Mouse (Mus musculus): Measurements from ENCODE around the gene Cfap54. TPM values are rescaled to one million over a fixed set of nuclear protein-coding genes. Genes with fewer than 3 reads are reported as not detected.

The Cfap54 gene
- 10 to 100 TPM; 17.3 to 18.9 TPM for total RNA-seq (2021)

DNA sequence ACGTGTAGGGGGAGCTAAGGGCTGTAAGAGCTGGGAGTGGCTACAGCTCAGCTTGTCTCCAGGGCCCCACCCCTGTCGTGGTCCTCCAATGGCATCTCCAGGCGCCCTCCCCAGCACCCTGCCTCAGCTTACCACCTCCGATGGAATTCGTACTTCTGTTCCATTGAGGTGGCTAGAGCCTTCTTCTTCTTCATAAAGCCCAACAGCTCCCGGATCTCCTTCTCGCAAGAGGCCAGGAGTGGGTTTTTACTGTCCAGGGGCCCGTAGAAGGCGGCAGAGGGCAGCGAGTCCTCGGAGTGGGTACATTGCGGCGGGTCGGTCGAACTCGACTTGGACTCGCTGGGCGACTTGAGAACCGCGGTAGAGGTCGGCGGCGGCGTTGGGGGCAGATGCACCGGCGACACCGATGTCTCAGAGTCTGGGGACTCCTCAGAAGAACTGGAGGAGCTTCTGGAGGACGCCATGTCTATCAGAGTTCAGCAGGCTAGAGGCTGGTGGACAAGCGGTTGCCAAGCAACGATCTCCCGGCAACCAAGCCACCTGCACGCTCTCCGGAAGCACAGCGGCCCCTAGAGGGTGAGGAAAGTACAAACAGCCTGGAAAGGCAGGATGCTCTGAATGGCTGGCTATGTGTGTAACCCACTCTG is at the start of gene Cfap54:
Gene Cfap54 (minus strand): TSS at position 486 of the 647 bp plus-strand sequence.
- intact Hi-C loops (cut with DNase I): loop anchor here (2.0 kb wide), 1 partner anchor 80 kb away; the partner anchor contains the start of gene Cdk17
- DNase-seq (ENCODE audit: low spot score in 2 of 2): peak; percentile 92 to 95

DNA sequence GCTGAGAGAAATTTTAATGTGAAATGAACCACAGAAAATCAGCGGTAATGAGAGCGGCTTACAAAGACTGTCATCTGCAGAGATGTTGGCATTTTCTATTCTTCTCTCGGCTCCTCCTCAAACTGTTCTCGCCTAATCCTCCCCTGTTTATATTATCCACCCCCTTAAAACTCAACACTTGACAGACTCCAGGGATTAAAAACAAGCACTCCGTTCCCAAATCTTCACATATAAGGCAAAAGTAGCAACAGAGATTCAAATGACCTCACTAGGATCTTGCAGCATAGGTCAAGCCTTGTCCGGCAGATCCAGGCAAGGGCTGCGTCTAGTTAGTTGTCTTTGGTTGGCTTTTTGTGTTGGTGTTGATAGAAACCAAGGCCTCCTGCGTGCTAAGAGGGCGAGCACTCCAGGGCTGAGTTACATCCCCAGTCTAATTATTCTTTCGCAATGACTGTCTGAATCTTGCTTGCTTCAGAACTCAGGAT is 49.1 kb upstream of the Cfap54 start:
- DNase-seq (ENCODE audit: low spot score in 2 of 2): peak in 1 of 2 experiments; percentile 29
- intact Hi-C loops (cut with DNase I): no loop called here

- DNase-seq (ENCODE audit: low spot score in 2 of 2): no peak
- intact Hi-C loops (cut with DNase I): no loop called here
These were observed 48.6 kb upstream of the Cfap54 start for GRCm38 (mm10) chr10:93129904-93130455.

- intact Hi-C loops (cut with DNase I): no loop called here
- peak in 1 of 2 experiments; percentile 76 for DNase-seq (ENCODE audit: low spot score in 2 of 2)
These were observed 47.9 kb upstream of the Cfap54 start for GRCm38 (mm10) chr10:93129345-93129744.

GRCm38 (mm10) chr10:93128566-93128965 is 47.1 kb upstream of the Cfap54 start:
- intact Hi-C loops (cut with DNase I): no loop called here

GRCm38 (mm10) chr10:93126025-93126424 is 44.6 kb upstream of the Cfap54 start:
- intact Hi-C loops (cut with DNase I): no loop called here

More at GRCm38 (mm10) chr10:93128566-93128965, 47.1 kb upstream of the Cfap54 start:
- no peak for DNase-seq (ENCODE audit: low spot score in 2 of 2)

GRCm38 (mm10) chr10:93123957-93124613 is 42.7 kb upstream of the Cfap54 start:
- DNase-seq (ENCODE audit: low spot score in 2 of 2): peak in 1 of 2 experiments; percentile 63
- intact Hi-C loops (cut with DNase I): loop anchor here (2.0 kb wide), 1 partner anchor 47 kb away; no protein-coding TSS in a partner anchor

More at GRCm38 (mm10) chr10:93126025-93126424, 44.6 kb upstream of the Cfap54 start:
- no peak for DNase-seq (ENCODE audit: low spot score in 2 of 2)

GRCm38 (mm10) chr10:93123310-93123709 is 41.9 kb upstream of the Cfap54 start:
- DNase-seq (ENCODE audit: low spot score in 2 of 2): peak in 1 of 2 experiments; percentile 68
- intact Hi-C loops (cut with DNase I): loop anchor here (2.0 kb wide), 1 partner anchor 47 kb away; no protein-coding TSS in a partner anchor

- intact Hi-C loops (cut with DNase I): loop anchor here (2.0 kb wide), 1 partner anchor 46 kb away; no protein-coding TSS in a partner anchor
- DNase-seq (ENCODE audit: low spot score in 2 of 2): no peak
These were observed 41.2 kb upstream of the Cfap54 start for GRCm38 (mm10) chr10:93122399-93123184.

DNA sequence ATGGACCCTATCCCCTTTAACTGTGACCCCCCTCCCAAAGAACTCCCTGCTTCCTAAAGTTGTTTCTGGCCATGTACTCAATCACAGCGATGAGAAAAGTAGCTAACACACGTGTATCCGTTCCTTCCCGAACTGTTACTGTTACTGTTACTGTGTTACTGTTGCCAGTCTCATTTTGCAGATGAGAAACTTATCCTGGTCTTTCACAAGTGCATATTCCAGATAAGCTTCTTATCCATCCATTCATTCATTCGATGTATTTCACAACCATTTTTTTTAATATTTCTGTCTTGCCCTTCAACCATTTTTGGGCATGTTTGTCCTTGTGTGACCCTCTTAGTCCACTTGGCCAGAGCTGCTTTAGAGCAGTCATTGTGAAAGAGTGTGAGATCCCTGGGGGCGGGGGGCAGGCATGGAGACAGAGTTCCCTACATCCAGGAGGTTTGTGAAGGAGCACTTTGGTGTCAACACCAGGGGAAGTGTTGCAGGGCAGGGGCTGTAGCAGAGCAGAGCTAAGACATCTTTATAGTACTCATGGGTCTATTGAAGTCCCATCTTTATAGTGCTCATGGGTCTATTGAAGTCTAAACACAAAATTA is 39.9 kb upstream of the Cfap54 start:
- no peak for DNase-seq (ENCODE audit: low spot score in 2 of 2)
- intact Hi-C loops (cut with DNase I): no loop called here

DNA sequence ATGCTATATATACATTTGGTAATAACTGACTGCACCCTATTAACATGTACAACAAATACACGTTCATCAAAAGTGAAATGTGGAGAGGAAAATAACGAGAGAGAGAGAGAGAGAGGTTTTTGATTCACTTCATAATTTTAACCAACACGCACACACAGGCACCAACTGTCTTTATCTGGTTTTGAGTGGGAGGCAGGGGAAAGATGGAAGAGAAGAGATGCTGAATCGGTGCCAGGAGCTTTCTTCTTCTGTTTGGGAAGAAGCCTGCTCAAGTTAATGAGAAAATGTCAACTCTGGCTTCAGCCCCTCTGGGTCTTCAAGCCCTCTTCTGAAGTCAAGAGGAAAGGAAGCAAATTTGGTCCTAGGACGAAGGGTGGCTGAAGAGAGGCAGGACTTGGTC is 38.4 kb upstream of the Cfap54 start:
- DNase-seq (ENCODE audit: low spot score in 2 of 2): peak; percentile 61 to 84
- intact Hi-C loops (cut with DNase I): loop anchor here (2.0 kb wide), 1 partner anchor 37 kb away; no protein-coding TSS in a partner anchor

DNA sequence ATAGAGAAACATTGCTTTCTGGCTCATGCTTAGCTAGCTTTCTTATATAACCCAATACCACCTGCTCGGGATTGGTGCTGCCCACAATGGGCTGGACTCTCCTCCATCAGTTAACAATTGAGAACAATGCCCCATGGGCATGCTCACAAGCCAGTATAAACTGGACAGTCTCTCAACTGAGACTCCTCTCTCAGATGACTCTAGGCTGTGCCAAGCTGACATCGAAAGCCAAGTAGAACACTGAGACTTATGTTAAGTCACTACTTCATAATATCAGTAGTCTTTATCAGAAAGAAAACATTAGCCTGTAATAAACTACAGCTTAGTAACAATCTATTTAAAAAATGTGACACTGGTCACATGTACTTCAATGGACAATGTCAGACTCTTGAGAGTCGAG is 35.2 kb upstream of the Cfap54 start:
- intact Hi-C loops (cut with DNase I): no loop called here

DNA sequence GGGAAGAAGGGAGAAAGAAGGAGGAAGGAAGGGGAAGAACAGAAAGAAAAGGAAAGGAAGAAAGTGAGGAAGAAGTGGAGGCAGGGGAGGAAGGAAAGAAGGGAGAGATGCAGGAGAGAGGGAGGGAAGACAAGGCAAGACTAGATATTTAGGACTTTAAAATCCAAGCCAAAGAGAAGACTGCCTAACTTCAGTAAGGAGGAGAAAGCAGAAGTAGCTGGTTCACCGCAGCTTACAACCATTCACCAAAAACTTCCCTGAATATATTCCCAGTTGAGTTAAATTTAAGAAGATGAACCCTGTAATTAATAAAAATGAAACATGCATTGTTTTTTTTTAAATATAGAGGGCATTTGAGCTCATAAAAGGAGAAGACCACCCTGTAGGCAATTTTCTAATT is 34.3 kb upstream of the Cfap54 start:
- intact Hi-C loops (cut with DNase I): no loop called here
- no peak for DNase-seq (ENCODE audit: low spot score in 2 of 2)

More for the DNA sequence above, 35.2 kb upstream of the Cfap54 start:
- no peak for DNase-seq (ENCODE audit: low spot score in 2 of 2)

GRCm38 (mm10) chr10:93114782-93115181 is 33.4 kb upstream of the Cfap54 start:
- DNase-seq (ENCODE audit: low spot score in 2 of 2): no peak
- intact Hi-C loops (cut with DNase I): no loop called here

DNA sequence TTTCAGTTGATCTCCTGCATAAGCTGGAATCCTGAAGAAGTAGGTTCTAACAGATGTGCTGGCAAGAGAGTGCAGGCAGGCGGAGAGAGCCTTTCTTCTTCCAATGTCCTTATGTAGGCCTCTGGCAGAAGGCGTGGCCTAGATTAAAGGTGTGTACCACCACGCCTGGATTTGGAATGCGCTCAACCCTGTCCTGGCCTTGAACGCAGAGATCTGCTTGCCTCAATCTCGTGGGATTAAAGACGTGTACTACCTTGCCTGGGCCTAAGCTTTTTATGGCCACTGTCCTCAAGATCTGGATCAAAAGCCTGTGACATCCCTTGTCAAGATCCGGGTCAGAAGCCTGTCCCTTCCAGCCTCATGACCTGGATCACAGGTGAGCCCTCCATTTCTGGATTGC is 32.5 kb upstream of the Cfap54 start:
- DNase-seq (ENCODE audit: low spot score in 2 of 2): no peak
- intact Hi-C loops (cut with DNase I): no loop called here

DNA sequence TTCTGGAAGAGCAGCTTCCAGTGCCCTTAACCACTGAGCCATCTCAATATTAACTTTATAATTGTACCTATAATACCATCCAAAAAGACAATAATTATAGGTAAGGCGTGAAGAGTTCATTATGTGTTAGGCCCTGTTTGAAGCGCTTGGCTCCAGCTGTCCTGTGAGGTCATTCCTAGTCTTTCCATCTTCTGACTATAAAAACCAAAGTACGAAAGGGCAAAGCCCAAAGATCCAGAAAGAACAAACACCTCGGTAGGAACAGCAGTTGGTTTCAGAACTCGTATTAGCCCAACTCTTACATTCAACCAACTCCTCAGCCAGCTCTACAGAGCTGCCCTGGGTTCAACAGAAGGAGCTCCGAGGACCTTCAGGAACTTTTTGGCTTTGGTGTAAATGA is 30.6 kb upstream of the Cfap54 start:
- DNase-seq (ENCODE audit: low spot score in 2 of 2): no peak
- intact Hi-C loops (cut with DNase I): no loop called here

DNA sequence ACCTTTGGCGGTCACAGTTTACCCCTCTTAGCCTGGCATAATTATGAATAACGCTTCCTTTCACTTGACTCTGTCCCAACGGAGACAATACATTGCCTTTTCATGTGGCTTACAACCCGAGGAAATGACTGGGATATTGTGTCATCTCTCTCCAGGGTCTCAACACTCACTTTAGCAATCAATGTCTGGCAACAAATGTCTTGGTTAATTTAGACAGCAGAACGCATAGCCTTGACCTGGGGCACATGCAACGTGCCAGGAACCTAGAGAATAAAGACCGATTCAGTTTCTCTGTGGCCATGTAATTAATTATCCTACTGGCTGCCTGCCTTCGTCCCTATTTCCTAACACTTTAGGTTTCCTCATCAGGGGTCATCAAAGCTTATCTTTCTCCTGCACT is 30.0 kb upstream of the Cfap54 start:
- intact Hi-C loops (cut with DNase I): no loop called here
- no peak for DNase-seq (ENCODE audit: low spot score in 2 of 2)

GRCm38 (mm10) chr10:93105358-93105757 is 23.9 kb upstream of the Cfap54 start:
- DNase-seq (ENCODE audit: low spot score in 2 of 2): no peak
- intact Hi-C loops (cut with DNase I): no loop called here

- intact Hi-C loops (cut with DNase I): no loop called here
- peak; percentile 48 to 70 for DNase-seq (ENCODE audit: low spot score in 2 of 2)
These were observed 22.9 kb upstream of the Cfap54 start for GRCm38 (mm10) chr10:93104357-93104756.

Measured in left cerebral cortex, postnatal 25 days (tissue).